Mouse (Mus musculus): Measurements from ENCODE around the gene Lamtor2. TPM values are rescaled to one million over a fixed set of nuclear protein-coding genes. Genes with fewer than 3 reads are reported as not detected.
A peak's percentile ranks its signal among the peaks of the same experiment; 100 is the strongest.
"Not testable (repeated sequence)": the region's sequence is repeated elsewhere in the genome, so short reads cannot be mapped to it uniquely, and the experiment has no call there.

The Lamtor2 gene
- polyA plus RNA-seq (2015; fragmentation: Nextera tagmentation; extraction: Ambion mirVana), result 244 and 256 TPM in 2 replicates

DNA sequence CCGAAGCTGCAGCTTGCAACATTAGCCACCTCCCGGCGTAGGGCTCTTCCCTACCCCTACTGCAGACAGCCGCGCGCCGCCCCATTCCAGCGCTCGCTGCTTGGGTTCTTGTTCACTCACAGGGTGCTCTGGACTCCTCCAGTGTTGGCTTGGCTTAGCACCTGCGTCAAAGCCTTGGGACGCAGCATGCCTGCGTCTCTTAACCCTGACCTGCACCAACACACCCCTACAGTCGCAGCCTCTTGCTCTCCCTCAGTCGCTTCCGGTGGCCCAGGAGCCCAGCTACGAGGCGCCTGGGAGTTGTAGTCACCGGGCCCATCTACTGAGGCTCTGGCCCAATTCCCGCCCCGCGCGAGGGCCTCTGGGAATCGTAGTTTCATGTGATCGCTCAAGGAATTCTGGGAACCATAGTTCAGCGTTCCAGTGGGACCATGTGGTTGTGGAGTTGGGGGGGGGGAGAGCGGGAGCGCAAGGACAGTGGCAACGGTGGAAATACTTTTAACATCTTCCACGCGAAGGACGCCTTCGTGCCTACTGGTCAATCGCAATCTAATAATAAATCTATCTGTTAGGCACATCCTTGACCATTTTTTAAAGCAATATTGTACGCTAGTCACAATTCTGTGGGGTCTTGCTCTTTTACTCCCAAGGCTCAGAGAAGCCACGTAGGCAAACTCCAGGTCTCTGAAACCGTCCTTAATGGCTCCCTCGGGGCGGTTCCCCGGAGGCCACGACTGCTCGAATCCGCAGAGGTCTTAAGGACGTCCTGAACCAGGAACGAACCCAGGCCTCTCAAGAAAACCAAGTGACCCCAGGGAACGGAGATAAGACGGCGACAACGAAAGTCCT, at the start of gene Lamtor2:
Lamtor2 (minus strand) TSS at position 399 of the 849 bp plus-strand sequence.
- Histone ChIP-seq H3K27me3 (replicated peaks; ENCODE audit: control insufficient read depth, insufficient read depth, low read length) (no peaks in the 10 kb centered on the region), H3K4me1 (ENCODE audit: control insufficient read depth, insufficient read depth, low read length) (peaks cover 29% of the 10 kb centered on the region), H3K4me2 (ENCODE audit: low read depth, low read length) (peak within 1 kb of the TSS; percentile 86), H3K4me3 (ENCODE audit: low read length) (peak within 1 kb of the TSS; percentile 95), H3K9me3 (ENCODE audit: control insufficient read depth, low read length) (no peaks in the 10 kb centered on the region), H3K27ac (ENCODE audit: low read length) (peak within 1 kb of the TSS; percentile 94), H3K36me3 (ENCODE audit: control insufficient read depth, insufficient read depth, low read length) (peaks cover 5% of the 10 kb centered on the region; the same call in 1 of the 2 replicates), H3K9ac (ENCODE audit: low read depth, low read length) (peak within 1 kb of the TSS; percentile 97)
- WGBS, result under 1% methylated on average over 48 of the region's 48 CpGs
- peak; percentile 92 for ATAC-seq

GRCm38 (mm10) chr3:88602466-88602865, 49.6 kb upstream of the Lamtor2 start:
- no peak for ATAC-seq

GRCm38 (mm10) chr3:88596547-88596946, 43.7 kb upstream of the Lamtor2 start:
- H3K4me2 ChIP-seq (ENCODE audit: low read depth, low read length); H3K27ac ChIP-seq (ENCODE audit: low read length); H3K9me3 ChIP-seq (ENCODE audit: control insufficient read depth, low read length); H3K36me3 ChIP-seq (ENCODE audit: control insufficient read depth, insufficient read depth, low read length); ATAC-seq; H3K27me3 ChIP-seq (replicated peaks; ENCODE audit: control insufficient read depth, insufficient read depth, low read length); H3K9ac ChIP-seq (ENCODE audit: low read depth, low read length); H3K4me3 ChIP-seq (ENCODE audit: low read length): not testable (repeated sequence)
- H3K4me1 ChIP-seq (ENCODE audit: control insufficient read depth, insufficient read depth, low read length), result peaks cover 21% of the 10 kb centered on the region
- WGBS, result 90% methylated on average over 4 of the region's 4 CpGs

More at GRCm38 (mm10) chr3:88602466-88602865, 49.6 kb upstream of the Lamtor2 start:
- WGBS, result 70% methylated on average over 4 of the region's 4 CpGs
- H3K27me3 ChIP-seq (replicated peaks; ENCODE audit: control insufficient read depth, insufficient read depth, low read length), result no peaks in the 10 kb centered on the region
- H3K27ac ChIP-seq (ENCODE audit: low read length), result no peak overlapping the region
- no peak overlapping the region for H3K4me3 ChIP-seq (ENCODE audit: low read length)
- H3K4me1 ChIP-seq (ENCODE audit: control insufficient read depth, insufficient read depth, low read length), result peaks cover 3% of the 10 kb centered on the region; the same call in 1 of the 2 replicates
- no peaks in the 10 kb centered on the region for H3K36me3 ChIP-seq (ENCODE audit: control insufficient read depth, insufficient read depth, low read length)
- H3K4me2 ChIP-seq (ENCODE audit: low read depth, low read length), result no peak overlapping the region
- H3K9ac ChIP-seq (ENCODE audit: low read depth, low read length), result no peak overlapping the region
- H3K9me3 ChIP-seq (ENCODE audit: control insufficient read depth, low read length), result no peaks in the 10 kb centered on the region

- Histone ChIP-seq H3K4me3 (ENCODE audit: low read length) (peak overlapping the region; percentile 15), H3K27ac (ENCODE audit: low read length) (peak overlapping the region; percentile 56), H3K9ac (ENCODE audit: low read depth, low read length) (0 out of 2 replicates have a peak overlapping the region, but pooled peaks have one; percentile 37), H3K4me2 (ENCODE audit: low read depth, low read length) (peak overlapping the region; percentile 17; the same call in 1 of the 2 replicates), H3K27me3 (replicated peaks; ENCODE audit: control insufficient read depth, insufficient read depth, low read length) (no peaks in the 10 kb centered on the region), H3K9me3 (ENCODE audit: control insufficient read depth, low read length) (no peaks in the 10 kb centered on the region), H3K4me1 (ENCODE audit: control insufficient read depth, insufficient read depth, low read length) (peaks cover 21% of the 10 kb centered on the region), H3K36me3 (ENCODE audit: control insufficient read depth, insufficient read depth, low read length) (no peaks in the 10 kb centered on the region)
- WGBS, result 37% methylated on average over 10 of the region's 10 CpGs
- peak; percentile 82 for ATAC-seq
These were observed 41.2 kb upstream of the Lamtor2 start for GRCm38 (mm10) chr3:88593893-88594580.

GRCm38 (mm10) chr3:88592942-88593576, 40.2 kb upstream of the Lamtor2 start:
- peak overlapping the region; percentile 59; the same call in 1 of the 2 replicates for H3K27ac ChIP-seq (ENCODE audit: low read length)
- WGBS, result 68% methylated on average over 10 of the region's 10 CpGs
- no peaks in the 10 kb centered on the region for H3K27me3 ChIP-seq (replicated peaks; ENCODE audit: control insufficient read depth, insufficient read depth, low read length)
- H3K9ac ChIP-seq (ENCODE audit: low read depth, low read length), result peak overlapping the region; percentile 53
- H3K36me3 ChIP-seq (ENCODE audit: control insufficient read depth, insufficient read depth, low read length), result peaks cover 5% of the 10 kb centered on the region; the same call in 1 of the 2 replicates
- H3K4me1 ChIP-seq (ENCODE audit: control insufficient read depth, insufficient read depth, low read length), result peaks cover 21% of the 10 kb centered on the region
- 0 out of 2 replicates have a peak overlapping the region, but pooled peaks have one; percentile 11 for H3K4me3 ChIP-seq (ENCODE audit: low read length)
- H3K4me2 ChIP-seq (ENCODE audit: low read depth, low read length), result peak overlapping the region; percentile 32; the same call in 1 of the 2 replicates
- peak; percentile 32; the same call in 1 of the 2 replicates for ATAC-seq
- H3K9me3 ChIP-seq (ENCODE audit: control insufficient read depth, low read length), result no peaks in the 10 kb centered on the region

GRCm38 (mm10) chr3:88591950-88592731, 39.3 kb upstream of the Lamtor2 start:
- Histone ChIP-seq H3K9me3 (ENCODE audit: control insufficient read depth, low read length) (no peaks in the 10 kb centered on the region), H3K27ac (ENCODE audit: low read length) (peak overlapping the region; percentile 59; the same call in 1 of the 2 replicates), H3K27me3 (replicated peaks; ENCODE audit: control insufficient read depth, insufficient read depth, low read length) (no peaks in the 10 kb centered on the region), H3K9ac (ENCODE audit: low read depth, low read length) (peak overlapping the region; percentile 53), H3K4me3 (ENCODE audit: low read length) (peak overlapping the region; percentile 5; the same call in 1 of the 2 replicates), H3K36me3 (ENCODE audit: control insufficient read depth, insufficient read depth, low read length) (peaks cover 11% of the 10 kb centered on the region; the same call in 1 of the 2 replicates), H3K4me1 (ENCODE audit: control insufficient read depth, insufficient read depth, low read length) (peaks cover 21% of the 10 kb centered on the region), H3K4me2 (ENCODE audit: low read depth, low read length) (peak overlapping the region; percentile 33; the same call in 1 of the 2 replicates)
- ATAC-seq, result peak; percentile 40; the same call in 1 of the 2 replicates
- 29% methylated on average over 9 of the region's 9 CpGs for WGBS

GRCm38 (mm10) chr3:88591044-88591443, 38.2 kb upstream of the Lamtor2 start:
- Histone ChIP-seq H3K27me3 (replicated peaks; ENCODE audit: control insufficient read depth, insufficient read depth, low read length) (no peaks in the 10 kb centered on the region), H3K9me3 (ENCODE audit: control insufficient read depth, low read length) (no peaks in the 10 kb centered on the region), H3K36me3 (ENCODE audit: control insufficient read depth, insufficient read depth, low read length) (peaks cover 18% of the 10 kb centered on the region), H3K4me1 (ENCODE audit: control insufficient read depth, insufficient read depth, low read length) (peaks cover 21% of the 10 kb centered on the region), H3K27ac (ENCODE audit: low read length) (no peak overlapping the region), H3K9ac (ENCODE audit: low read depth, low read length) (no peak overlapping the region), H3K4me3 (ENCODE audit: low read length) (no peak overlapping the region), H3K4me2 (ENCODE audit: low read depth, low read length) (no peak overlapping the region)
- no peak for ATAC-seq
- 47% methylated on average over 3 of the region's 3 CpGs for WGBS

- WGBS, result 23% methylated on average over 5 of the region's 5 CpGs
- no peak for ATAC-seq
These were observed 37.4 kb upstream of the Lamtor2 start for GRCm38 (mm10) chr3:88590246-88590645.

More at GRCm38 (mm10) chr3:88590246-88590645, 37.4 kb upstream of the Lamtor2 start:
- Histone ChIP-seq H3K4me2 (ENCODE audit: low read depth, low read length) (no peak overlapping the region), H3K9ac (ENCODE audit: low read depth, low read length) (no peak overlapping the region), H3K36me3 (ENCODE audit: control insufficient read depth, insufficient read depth, low read length) (peaks cover 18% of the 10 kb centered on the region), H3K4me1 (ENCODE audit: control insufficient read depth, insufficient read depth, low read length) (peaks cover 21% of the 10 kb centered on the region), H3K27ac (ENCODE audit: low read length) (no peak overlapping the region), H3K9me3 (ENCODE audit: control insufficient read depth, low read length) (no peaks in the 10 kb centered on the region), H3K27me3 (replicated peaks; ENCODE audit: control insufficient read depth, insufficient read depth, low read length) (no peaks in the 10 kb centered on the region), H3K4me3 (ENCODE audit: low read length) (no peak overlapping the region)
